Mouse (Mus musculus) heart, embryonic 13.5 days (tissue): Measurements from ENCODE around the gene Hs3st5. TPM values are rescaled to one million over a fixed set of nuclear protein-coding genes. Genes with fewer than 3 reads are reported as not detected.
"Not testable (repeated sequence)": the region's sequence is repeated elsewhere in the genome, so short reads cannot be mapped to it uniquely, and the experiment has no call there.

ENCODE experiments used
- ATAC-seq: fragments of 200-750 bp; cut with Nextera tagmentation; 2 replicates; pipeline ENCODE4 v1.8.0; 2017; ENCODE audit warnings: moderate TSS enrichment; ENCODE audit not compliant: insufficient number of reproducible peaks, low FRiP score, low TSS enrichment; ENCODE audit errors: extremely low read depth
- H3K27ac ChIP-seq: fragments of 300-500 bp; sonication (generic); replicated peaks from 2 replicates; pipeline ENCODE4 v1.5.1; 2015; ENCODE audit warnings: moderate library complexity, mild to moderate bottlenecking, inconsistent platforms
- H3K27me3 ChIP-seq: fragments of 300-500 bp; sonication (generic); replicated peaks from 2 replicates; pipeline ENCODE4 v1.6.1; 2015; ENCODE audit warnings: mild to moderate bottlenecking, inconsistent platforms
- H3K36me3 ChIP-seq: fragments of 300-500 bp; sonication (generic); 2 replicates; pipeline ENCODE4 v1.6.1; 2015; ENCODE audit warnings: mild to moderate bottlenecking, inconsistent platforms
- H3K4me1 ChIP-seq: fragments of 300-500 bp; sonication (generic); 2 replicates; pipeline ENCODE4 v1.6.1; 2015; ENCODE audit warnings: inconsistent platforms
- H3K4me2 ChIP-seq: fragments of 300-500 bp; sonication (generic); 2 replicates; pipeline ENCODE4 v1.6.1; 2015; ENCODE audit warnings: inconsistent platforms, mild to moderate bottlenecking, moderate library complexity
- H3K4me3 ChIP-seq: fragments of 300-500 bp; sonication (generic); 2 replicates; pipeline ENCODE4 v1.5.1; 2015; ENCODE audit warnings: moderate library complexity, mild to moderate bottlenecking, inconsistent platforms
- H3K9ac ChIP-seq: fragments of 300-500 bp; sonication (generic); 2 replicates; pipeline ENCODE4 v1.6.1; 2015; ENCODE audit warnings: inconsistent platforms, mild to moderate bottlenecking, moderate library complexity
- H3K9me3 ChIP-seq: fragments of 300-500 bp; sonication (generic); 2 replicates; pipeline ENCODE4 v1.6.1; 2016; ENCODE audit warnings: inconsistent platforms
- WGBS: fragments of 180-500 bp; shearing (Covaris S2); methylation state at CpG from one replicate; pipeline ENCODE4 v1.1.7; 2015; ENCODE audit warnings: mixed read lengths; 5-methylcytosine and 5-hydroxymethylcytosine counted together
- polyA plus RNA-seq: library from polyadenylated mRNA; unstranded; fragments of >200 nt; fragmentation: Nextera tagmentation; extraction: Ambion mirVana; gene quantifications from 2 replicates; pipeline ENCODE4 v1.2.1, GENCODE M21; 2015

Gene Hs3st5
- polyA plus RNA-seq, 1 experiment from 2014 or later = 0.41 TPM

GRCm38 (mm10) chr10:36507556-36507870 is 899 bp downstream of the Hs3st5 start:
- Histone ChIP-seq H3K9me3 (no peaks in the 10 kb centered on the region), H3K4me1 (peaks cover 15% of the 10 kb centered on the region), H3K4me3 (peak overlapping the region; percentile 73), H3K27me3 (peaks cover 47% of the 10 kb centered on the region), H3K27ac (no peak overlapping the region), H3K36me3 (no peaks in the 10 kb centered on the region), H3K4me2 (peak overlapping the region; percentile 99), H3K9ac (peak overlapping the region; percentile 70)
- 0% methylated on average over 15 of the region's 15 CpGs for WGBS
- ATAC-seq = 0 out of 2 replicates have a peak, but pooled peaks have one; percentile 14

DNA sequence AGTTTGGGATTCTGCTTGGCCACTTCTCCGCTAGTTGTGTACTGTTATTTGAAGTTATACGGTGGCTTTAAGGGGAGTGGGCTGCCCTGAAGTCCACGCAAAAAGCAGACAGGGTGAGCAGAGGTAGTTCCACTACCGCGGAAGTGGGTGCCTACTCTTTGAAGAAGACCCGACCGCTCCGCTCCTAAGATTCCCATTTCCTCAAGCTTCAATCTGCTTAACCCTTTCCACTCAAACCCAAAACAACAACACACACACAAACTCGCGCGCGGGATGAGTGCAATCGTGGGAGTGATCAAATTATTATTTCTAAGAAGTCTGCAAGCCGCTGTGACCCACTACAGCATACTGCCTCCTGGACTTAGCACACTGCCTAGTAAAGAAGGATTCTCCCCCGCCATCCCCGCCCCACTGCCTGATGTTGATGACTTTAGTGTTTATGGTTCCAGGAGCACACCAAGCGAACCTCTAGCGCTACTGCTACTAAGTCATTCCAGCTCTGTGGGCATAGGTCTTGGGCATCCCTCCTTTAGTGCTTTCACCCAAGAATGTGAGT is 1.5 kb downstream of the Hs3st5 start:
- no peaks in the 10 kb centered on the region for H3K9me3 ChIP-seq
- 2% methylated on average over 18 of the region's 18 CpGs for WGBS
- H3K4me3 ChIP-seq = peak overlapping the region; percentile 73
- H3K27ac ChIP-seq = no peak overlapping the region
- ATAC-seq = no peak
- H3K36me3 ChIP-seq = no peaks in the 10 kb centered on the region
- peak overlapping the region; percentile 70 for H3K9ac ChIP-seq
- peaks cover 15% of the 10 kb centered on the region for H3K4me1 ChIP-seq
- peak overlapping the region; percentile 99 for H3K4me2 ChIP-seq
- peaks cover 47% of the 10 kb centered on the region for H3K27me3 ChIP-seq

DNA sequence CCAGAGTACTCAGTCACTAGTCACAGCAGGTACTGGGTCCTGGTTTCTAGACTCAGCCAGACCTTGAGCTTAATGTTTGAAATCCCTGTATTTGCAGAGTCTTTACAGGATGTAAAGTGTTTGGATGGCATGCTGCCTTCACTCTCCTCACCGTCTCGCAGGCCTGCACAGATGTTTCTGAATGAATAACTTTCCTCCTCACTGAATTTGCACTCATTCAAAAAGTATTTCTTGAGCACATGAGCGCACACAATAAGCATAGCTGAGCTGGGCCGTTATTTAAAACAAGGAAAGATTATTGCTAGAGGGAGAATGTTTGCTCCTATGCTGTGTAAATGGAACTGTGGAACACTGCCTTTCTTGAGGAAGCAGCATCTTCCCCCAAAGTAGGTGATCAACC is 2.9 kb downstream of the Hs3st5 start:
- no peak overlapping the region for H3K4me2 ChIP-seq
- H3K27ac ChIP-seq = no peak overlapping the region
- no peak overlapping the region for H3K9ac ChIP-seq
- H3K36me3 ChIP-seq = no peaks in the 10 kb centered on the region
- ATAC-seq = no peak
- H3K27me3 ChIP-seq = peaks cover 47% of the 10 kb centered on the region
- WGBS = 76% methylated on average over 4 of the region's 4 CpGs
- H3K9me3 ChIP-seq = no peaks in the 10 kb centered on the region
- peaks cover 15% of the 10 kb centered on the region for H3K4me1 ChIP-seq
- no peak overlapping the region for H3K4me3 ChIP-seq

GRCm38 (mm10) chr10:36523881-36524280 is 17.3 kb downstream of the Hs3st5 start:
- H3K4me2 ChIP-seq = no peak overlapping the region
- H3K9ac ChIP-seq = no peak overlapping the region
- no peaks in the 10 kb centered on the region for H3K27me3 ChIP-seq
- no peak overlapping the region for H3K27ac ChIP-seq
- no peaks in the 10 kb centered on the region for H3K9me3 ChIP-seq
- H3K36me3 ChIP-seq = no peaks in the 10 kb centered on the region
- no peak overlapping the region for H3K4me3 ChIP-seq
- H3K4me1 ChIP-seq = no peaks in the 10 kb centered on the region
- ATAC-seq = no peak

DNA sequence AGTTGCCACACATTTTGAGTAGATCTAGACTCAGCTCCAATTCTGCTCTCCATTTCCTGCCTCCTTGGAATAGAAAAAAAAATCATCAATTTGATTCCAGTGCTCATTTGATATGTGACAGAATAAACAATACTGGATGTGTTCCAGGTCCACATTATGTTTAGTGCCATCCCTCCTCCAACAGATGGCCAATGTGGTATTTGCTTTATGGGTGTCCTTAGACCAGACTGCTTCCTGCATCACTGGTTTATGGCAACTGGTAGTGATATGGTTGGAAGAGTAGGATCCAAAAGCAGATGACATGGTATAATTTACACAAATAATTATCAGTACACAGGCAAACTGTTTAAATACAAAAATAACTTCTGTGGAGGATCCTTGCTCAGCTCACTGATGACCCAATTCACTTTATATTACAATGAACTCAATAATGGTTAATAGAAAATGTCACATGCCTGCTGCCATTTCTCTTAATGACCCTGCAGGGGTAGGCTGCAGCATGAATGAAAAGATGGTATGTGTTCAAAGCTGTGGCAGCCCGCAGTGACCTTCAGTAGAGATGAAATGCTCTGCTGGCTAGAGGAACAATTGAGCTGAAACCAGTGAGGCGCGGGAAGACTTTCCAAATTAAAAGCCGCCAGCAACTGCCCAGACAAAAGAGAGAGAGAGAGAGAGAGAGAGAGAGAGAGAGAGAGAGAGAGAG is 27.2 kb downstream of the Hs3st5 start:
- Histone ChIP-seq H3K27ac (no peak overlapping the region), H3K4me1 (no peaks in the 10 kb centered on the region), H3K36me3 (no peaks in the 10 kb centered on the region), H3K27me3 (no peaks in the 10 kb centered on the region), H3K9me3 (no peaks in the 10 kb centered on the region), H3K4me3 (no peak overlapping the region), H3K4me2 (no peak overlapping the region), H3K9ac (no peak overlapping the region)
- WGBS = 75% methylated on average over 4 of the region's 4 CpGs
- no peak for ATAC-seq

DNA sequence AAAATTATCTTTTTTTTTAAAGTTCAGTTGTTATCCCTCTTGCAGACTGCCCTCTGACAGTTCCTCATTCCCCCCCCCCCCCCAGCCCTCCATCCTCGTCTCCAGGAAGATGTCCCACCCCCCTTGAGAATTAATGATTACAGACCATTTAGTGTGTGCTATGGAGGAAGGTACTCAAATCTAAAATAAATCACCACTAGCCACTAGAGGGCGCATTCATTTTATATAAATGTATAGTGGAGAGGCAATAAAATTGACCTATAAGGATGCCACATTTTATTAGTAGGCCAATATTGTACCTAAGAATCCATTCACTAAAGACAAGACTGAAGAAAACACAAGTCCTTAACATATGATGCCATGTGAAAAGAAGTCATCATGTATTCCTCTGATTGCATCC is 40.0 kb downstream of the Hs3st5 start:
- Histone ChIP-seq H3K4me3 (no peak overlapping the region), H3K36me3 (no peaks in the 10 kb centered on the region), H3K27ac (no peak overlapping the region), H3K4me2 (no peak overlapping the region), H3K4me1 (no peaks in the 10 kb centered on the region), H3K9ac (no peak overlapping the region), H3K27me3 (no peaks in the 10 kb centered on the region), H3K9me3 (no peaks in the 10 kb centered on the region)
- no peak for ATAC-seq
- WGBS = 13% methylated on average over 2 of the region's 2 CpGs

GRCm38 (mm10) chr10:36547713-36548112 is 41.1 kb downstream of the Hs3st5 start:
- not testable (repeated sequence) for H3K4me3 ChIP-seq, H3K27ac ChIP-seq, H3K27me3 ChIP-seq, H3K36me3 ChIP-seq, H3K4me2 ChIP-seq, H3K9ac ChIP-seq, H3K4me1 ChIP-seq, ATAC-seq, H3K9me3 ChIP-seq
- WGBS = 78% methylated on average over 1 of the region's 1 CpGs

- 55% methylated on average over 4 of the region's 4 CpGs for WGBS
- Histone ChIP-seq H3K4me1 (peaks cover 10% of the 10 kb centered on the region; the same call in 1 of the 2 replicates), H3K4me2 (no peak overlapping the region), H3K9me3 (no peaks in the 10 kb centered on the region), H3K27ac (no peak overlapping the region), H3K4me3 (no peak overlapping the region), H3K9ac (no peak overlapping the region), H3K36me3 (no peaks in the 10 kb centered on the region), H3K27me3 (no peaks in the 10 kb centered on the region)
- no peak for ATAC-seq
Observed at GRCm38 (mm10) chr10:36554057-36554456, 47.4 kb downstream of the Hs3st5 start.

- 29% methylated on average over 6 of the region's 6 CpGs for WGBS
- Histone ChIP-seq H3K9ac (no peak overlapping the region), H3K27ac (no peak overlapping the region), H3K4me2 (no peak overlapping the region), H3K4me1 (peaks cover 10% of the 10 kb centered on the region; the same call in 1 of the 2 replicates), H3K9me3 (no peaks in the 10 kb centered on the region), H3K4me3 (no peak overlapping the region), H3K36me3 (no peaks in the 10 kb centered on the region), H3K27me3 (no peaks in the 10 kb centered on the region)
- no peak for ATAC-seq
Observed at GRCm38 (mm10) chr10:36554941-36555888, 48.6 kb downstream of the Hs3st5 start.

DNA sequence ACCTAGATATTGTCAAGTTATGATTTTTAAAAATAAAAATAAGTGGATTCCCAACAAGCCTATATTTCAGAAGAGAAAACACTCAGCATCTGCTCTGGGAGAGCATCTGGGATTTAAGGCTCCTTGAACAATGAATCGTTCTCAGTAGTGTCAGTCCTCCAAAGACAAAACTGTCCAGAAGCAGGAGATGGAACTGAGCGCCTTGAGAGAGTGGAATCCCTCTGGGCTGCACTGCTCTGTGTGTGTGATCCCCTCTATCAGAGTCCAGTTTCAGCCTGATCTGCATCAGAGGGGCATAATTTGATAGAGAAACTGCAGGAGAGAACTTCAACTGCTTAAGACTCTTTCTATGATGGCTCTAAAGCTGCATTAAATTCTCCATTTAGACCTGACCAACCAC is 49.5 kb downstream of the Hs3st5 start:
- ATAC-seq = no peak
- Histone ChIP-seq H3K4me1 (peaks cover 10% of the 10 kb centered on the region; the same call in 1 of the 2 replicates), H3K4me2 (no peak overlapping the region), H3K9me3 (no peaks in the 10 kb centered on the region), H3K9ac (no peak overlapping the region), H3K36me3 (no peaks in the 10 kb centered on the region), H3K27me3 (no peaks in the 10 kb centered on the region), H3K4me3 (no peak overlapping the region), H3K27ac (no peak overlapping the region)
- WGBS = 74% methylated on average over 2 of the region's 2 CpGs

DNA sequence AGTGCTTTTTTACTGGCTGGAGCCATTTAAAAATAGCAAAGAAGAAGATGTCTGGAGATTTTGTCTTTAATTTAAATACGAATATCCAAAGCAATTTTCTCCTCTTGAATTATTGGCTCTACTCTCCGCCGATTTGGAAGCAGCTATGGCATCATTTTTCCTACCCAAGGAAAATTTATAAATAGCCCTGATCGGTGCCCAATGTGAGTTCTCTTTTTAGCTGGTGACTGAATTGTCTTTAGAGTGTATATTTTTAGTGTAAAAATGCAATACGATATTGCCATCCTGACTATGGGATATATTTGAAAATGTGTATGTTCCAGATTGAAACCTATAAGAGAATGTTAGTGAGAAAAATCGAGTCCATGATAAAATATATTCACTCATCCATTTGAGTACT is 51.1 kb downstream of the Hs3st5 start:
- Histone ChIP-seq H3K4me2 (no peak overlapping the region), H3K4me3 (no peak overlapping the region), H3K27ac (no peak overlapping the region), H3K27me3 (no peaks in the 10 kb centered on the region), H3K36me3 (no peaks in the 10 kb centered on the region), H3K4me1 (peaks cover 10% of the 10 kb centered on the region; the same call in 1 of the 2 replicates), H3K9ac (no peak overlapping the region), H3K9me3 (no peaks in the 10 kb centered on the region)
- ATAC-seq = no peak
- WGBS = 78% methylated on average over 6 of the region's 6 CpGs
